Mouse (Mus musculus): ENCODE measurements around the gene Satb2. TPM values are rescaled to one million over a fixed set of nuclear protein-coding genes. Genes with fewer than 3 reads are reported as not detected.
"Not testable (repeated sequence)": the region's sequence is repeated elsewhere in the genome, so short reads cannot be mapped to it uniquely, and the experiment has no call there.

The Satb2 gene
- polyA plus RNA-seq, 1 experiment from 2014 or later = 16.0 TPM

DNA sequence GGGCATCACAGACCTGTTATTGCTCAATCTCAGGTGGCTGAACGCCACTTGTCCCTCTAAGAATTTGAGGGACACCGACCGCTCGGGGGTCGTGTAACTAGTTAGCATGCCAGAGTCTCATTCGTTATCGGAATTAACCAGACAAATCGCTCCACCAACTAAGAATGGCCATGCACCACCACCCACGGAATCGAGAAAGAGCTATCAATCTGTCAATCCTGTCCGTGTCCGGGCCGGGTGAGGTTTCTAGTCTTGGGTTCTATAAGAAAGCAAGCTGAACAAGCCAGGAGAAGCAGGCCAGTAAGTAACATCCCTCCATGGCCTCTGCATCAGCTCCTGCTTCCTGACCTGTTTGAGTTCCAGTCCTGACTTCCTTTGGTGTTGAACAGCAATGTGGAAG is 196.3 kb downstream of the Satb2 start:
- H3K27me3 ChIP-seq (replicated peaks; ENCODE audit: control insufficient read depth, insufficient read depth, low read length); H3K27ac ChIP-seq (replicated peaks; ENCODE audit: low read depth, low read length); H3K9ac ChIP-seq (ENCODE audit: low read depth, low read length); H3K4me1 ChIP-seq (ENCODE audit: control insufficient read depth, insufficient read depth, low read length); ATAC-seq (ENCODE audit: low read depth); H3K9me3 ChIP-seq (ENCODE audit: control insufficient read depth, low read length); H3K36me3 ChIP-seq (ENCODE audit: control insufficient read depth, insufficient read depth, low read length); H3K4me2 ChIP-seq (ENCODE audit: low read depth, low read length); H3K4me3 ChIP-seq (ENCODE audit: low read depth, low read length); DNase-seq (ENCODE audit: low spot score): not testable (repeated sequence)
- WGBS = 89% methylated on average over 13 of the region's 13 CpGs

DNA sequence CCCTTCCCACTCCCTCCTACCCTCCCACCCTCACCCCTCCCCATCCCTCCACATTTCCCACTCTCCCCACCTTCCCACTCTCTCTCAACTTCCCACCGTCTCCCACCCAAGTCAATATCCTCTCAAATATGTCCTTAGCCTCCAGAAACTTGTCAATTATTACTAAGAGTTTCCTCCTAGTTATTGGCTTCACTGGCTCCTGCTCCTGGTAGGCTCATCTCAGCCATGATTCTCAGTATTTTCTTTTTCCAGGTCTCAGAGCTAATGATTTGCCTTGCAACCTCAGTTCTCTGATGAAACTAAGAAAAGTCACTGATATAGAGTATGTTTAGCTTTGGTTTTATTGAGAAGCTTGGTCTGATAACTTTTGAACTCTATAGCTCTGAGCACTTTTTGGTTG is 214.2 kb downstream of the Satb2 start:
- no peaks in the 10 kb centered on the region for H3K36me3 ChIP-seq (ENCODE audit: control insufficient read depth, insufficient read depth, low read length)
- WGBS = 75% methylated on average over 1 of the region's 1 CpGs
- DNase-seq (ENCODE audit: low spot score) = no peak
- H3K27me3 ChIP-seq (replicated peaks; ENCODE audit: control insufficient read depth, insufficient read depth, low read length) = no peaks in the 10 kb centered on the region
- ATAC-seq (ENCODE audit: low read depth) = no peak
- no peaks in the 10 kb centered on the region for H3K4me1 ChIP-seq (ENCODE audit: control insufficient read depth, insufficient read depth, low read length)
- no peaks in the 10 kb centered on the region for H3K9me3 ChIP-seq (ENCODE audit: control insufficient read depth, low read length)
- no peak overlapping the region for H3K9ac ChIP-seq (ENCODE audit: low read depth, low read length)
- H3K4me2 ChIP-seq (ENCODE audit: low read depth, low read length) = no peak overlapping the region
- no peak overlapping the region for H3K4me3 ChIP-seq (ENCODE audit: low read depth, low read length)
- no peak overlapping the region for H3K27ac ChIP-seq (replicated peaks; ENCODE audit: low read depth, low read length)

DNA sequence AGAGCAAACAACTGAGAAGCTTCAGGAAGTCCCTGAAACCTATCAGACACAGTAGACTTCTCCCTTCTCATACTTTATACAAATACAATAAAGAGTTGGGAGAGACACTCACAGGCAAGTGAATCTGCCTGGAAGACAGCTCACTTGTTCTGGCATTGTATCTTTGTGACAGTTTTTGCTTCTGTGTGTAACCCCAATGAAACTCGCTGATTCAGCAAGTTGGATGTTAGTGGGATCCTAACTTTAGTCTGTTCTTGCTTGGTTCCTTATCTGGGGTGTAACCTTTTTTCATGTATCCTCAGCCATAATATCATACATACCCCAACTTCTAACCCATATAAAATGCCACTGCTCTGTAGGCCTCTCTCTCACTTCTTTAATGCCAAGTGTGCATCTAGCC is 216.9 kb downstream of the Satb2 start:
- Histone ChIP-seq H3K4me3 (ENCODE audit: low read depth, low read length) (no peak overlapping the region), H3K9me3 (ENCODE audit: control insufficient read depth, low read length) (no peaks in the 10 kb centered on the region), H3K27ac (replicated peaks; ENCODE audit: low read depth, low read length) (no peak overlapping the region), H3K9ac (ENCODE audit: low read depth, low read length) (no peak overlapping the region), H3K36me3 (ENCODE audit: control insufficient read depth, insufficient read depth, low read length) (no peaks in the 10 kb centered on the region), H3K4me2 (ENCODE audit: low read depth, low read length) (no peak overlapping the region), H3K4me1 (ENCODE audit: control insufficient read depth, insufficient read depth, low read length) (no peaks in the 10 kb centered on the region), H3K27me3 (replicated peaks; ENCODE audit: control insufficient read depth, insufficient read depth, low read length) (no peaks in the 10 kb centered on the region)
- DNase-seq (ENCODE audit: low spot score) (no peak), ATAC-seq (ENCODE audit: low read depth) (no peak)
- WGBS = 73% methylated on average over 1 of the region's 1 CpGs

DNA sequence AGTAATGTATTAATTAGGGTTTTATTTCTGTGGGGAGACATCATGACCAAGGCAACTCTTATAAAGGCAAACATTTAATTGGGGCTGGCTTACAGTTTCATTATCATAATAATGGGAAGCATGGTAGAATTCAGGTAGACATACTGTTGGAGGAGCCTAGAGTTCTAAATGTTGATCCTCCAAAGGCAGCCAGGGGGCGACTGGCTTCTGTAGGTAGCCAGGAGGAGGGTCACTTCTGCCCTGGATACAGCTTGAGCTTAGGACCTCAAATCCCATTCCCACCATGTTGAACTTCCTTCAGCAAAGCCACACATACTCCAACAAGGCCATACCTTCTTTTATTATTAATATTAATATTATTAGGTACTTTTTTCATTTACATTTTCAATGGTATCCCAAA is 225.2 kb downstream of the Satb2 start:
- ATAC-seq (ENCODE audit: low read depth) (no peak), DNase-seq (ENCODE audit: low spot score) (no peak)
- WGBS = 53% methylated on average over 1 of the region's 1 CpGs
- Histone ChIP-seq H3K9me3 (ENCODE audit: control insufficient read depth, low read length) (no peaks in the 10 kb centered on the region), H3K27me3 (replicated peaks; ENCODE audit: control insufficient read depth, insufficient read depth, low read length) (no peaks in the 10 kb centered on the region), H3K36me3 (ENCODE audit: control insufficient read depth, insufficient read depth, low read length) (no peaks in the 10 kb centered on the region), H3K4me2 (ENCODE audit: low read depth, low read length) (no peak overlapping the region), H3K9ac (ENCODE audit: low read depth, low read length) (no peak overlapping the region), H3K4me3 (ENCODE audit: low read depth, low read length) (no peak overlapping the region), H3K27ac (replicated peaks; ENCODE audit: low read depth, low read length) (no peak overlapping the region), H3K4me1 (ENCODE audit: control insufficient read depth, insufficient read depth, low read length) (no peaks in the 10 kb centered on the region)

DNA sequence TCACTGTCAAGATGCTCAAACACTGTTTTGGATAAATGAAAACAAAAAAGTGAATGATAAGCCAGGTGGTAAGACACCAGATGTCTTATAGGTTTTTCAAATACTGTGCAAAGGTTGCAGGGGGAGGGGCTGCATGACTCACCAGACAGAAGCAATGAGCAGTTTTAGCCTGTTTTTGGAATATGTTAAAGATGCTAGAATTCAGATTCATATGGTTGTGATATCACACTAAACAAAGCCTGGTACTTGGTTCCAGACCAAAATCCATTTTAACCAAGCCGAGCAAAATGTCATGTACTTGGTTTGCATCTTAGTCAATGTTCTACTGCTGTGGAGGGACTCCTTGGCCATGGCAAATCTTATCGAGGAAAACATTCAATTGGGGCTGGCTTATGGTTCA is 227.8 kb downstream of the Satb2 start:
- Histone ChIP-seq H3K36me3 (ENCODE audit: control insufficient read depth, insufficient read depth, low read length) (no peaks in the 10 kb centered on the region), H3K4me1 (ENCODE audit: control insufficient read depth, insufficient read depth, low read length) (peaks cover under 1% of the 10 kb centered on the region; the same call in 1 of the 2 replicates), H3K27me3 (replicated peaks; ENCODE audit: control insufficient read depth, insufficient read depth, low read length) (no peaks in the 10 kb centered on the region), H3K4me2 (ENCODE audit: low read depth, low read length) (no peak overlapping the region), H3K4me3 (ENCODE audit: low read depth, low read length) (no peak overlapping the region), H3K9me3 (ENCODE audit: control insufficient read depth, low read length) (no peaks in the 10 kb centered on the region), H3K27ac (replicated peaks; ENCODE audit: low read depth, low read length) (no peak overlapping the region), H3K9ac (ENCODE audit: low read depth, low read length) (no peak overlapping the region)
- ATAC-seq (ENCODE audit: low read depth) (no peak), DNase-seq (ENCODE audit: low spot score) (no peak)
- WGBS = 79% methylated on average over 2 of the region's 2 CpGs

DNA sequence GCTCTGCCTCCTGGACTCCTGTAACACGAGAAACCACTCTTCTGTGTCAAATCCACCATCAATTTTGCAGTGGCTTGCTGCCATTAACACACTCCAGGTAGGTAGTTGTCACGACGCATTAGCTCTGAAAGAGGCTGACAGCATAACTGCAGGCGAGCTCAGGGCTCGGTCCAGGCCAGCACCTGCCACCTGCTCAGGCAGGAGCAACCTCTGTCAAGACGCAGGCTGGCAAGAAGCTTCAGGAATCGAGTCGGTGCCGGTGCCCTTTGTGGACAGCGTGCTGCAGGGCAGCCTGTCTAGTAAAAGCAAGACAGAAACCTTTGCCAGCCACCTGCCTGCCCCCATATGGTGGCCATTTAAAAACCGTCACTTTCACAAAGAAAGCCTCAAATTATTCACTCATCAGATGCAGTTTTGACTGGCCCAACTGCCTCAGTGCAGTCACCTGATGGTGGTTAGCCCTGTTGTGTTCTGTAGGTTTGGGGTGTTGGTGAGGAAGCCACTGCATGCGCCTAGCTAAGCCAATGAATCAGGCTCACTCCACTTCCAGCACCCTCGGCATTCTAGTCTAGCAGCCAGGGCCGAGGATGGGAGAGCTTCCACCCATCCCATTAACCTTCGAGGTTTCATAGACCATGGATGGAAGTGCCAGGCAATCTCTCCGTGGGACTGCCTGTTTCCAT is 228.7 kb downstream of the Satb2 start:
- Histone ChIP-seq H3K4me1 (ENCODE audit: control insufficient read depth, insufficient read depth, low read length) (peaks cover 4% of the 10 kb centered on the region; the same call in 1 of the 2 replicates), H3K36me3 (ENCODE audit: control insufficient read depth, insufficient read depth, low read length) (no peaks in the 10 kb centered on the region), H3K9ac (ENCODE audit: low read depth, low read length) (no peak overlapping the region), H3K27me3 (replicated peaks; ENCODE audit: control insufficient read depth, insufficient read depth, low read length) (no peaks in the 10 kb centered on the region), H3K4me3 (ENCODE audit: low read depth, low read length) (no peak overlapping the region), H3K4me2 (ENCODE audit: low read depth, low read length) (no peak overlapping the region), H3K9me3 (ENCODE audit: control insufficient read depth, low read length) (no peaks in the 10 kb centered on the region), H3K27ac (replicated peaks; ENCODE audit: low read depth, low read length) (no peak overlapping the region)
- ATAC-seq (ENCODE audit: low read depth) = 0 out of 2 replicates have a peak, but pooled peaks have one; percentile 47
- 71% methylated on average over 16 of the region's 16 CpGs for WGBS
- no peak for DNase-seq (ENCODE audit: low spot score)

DNA sequence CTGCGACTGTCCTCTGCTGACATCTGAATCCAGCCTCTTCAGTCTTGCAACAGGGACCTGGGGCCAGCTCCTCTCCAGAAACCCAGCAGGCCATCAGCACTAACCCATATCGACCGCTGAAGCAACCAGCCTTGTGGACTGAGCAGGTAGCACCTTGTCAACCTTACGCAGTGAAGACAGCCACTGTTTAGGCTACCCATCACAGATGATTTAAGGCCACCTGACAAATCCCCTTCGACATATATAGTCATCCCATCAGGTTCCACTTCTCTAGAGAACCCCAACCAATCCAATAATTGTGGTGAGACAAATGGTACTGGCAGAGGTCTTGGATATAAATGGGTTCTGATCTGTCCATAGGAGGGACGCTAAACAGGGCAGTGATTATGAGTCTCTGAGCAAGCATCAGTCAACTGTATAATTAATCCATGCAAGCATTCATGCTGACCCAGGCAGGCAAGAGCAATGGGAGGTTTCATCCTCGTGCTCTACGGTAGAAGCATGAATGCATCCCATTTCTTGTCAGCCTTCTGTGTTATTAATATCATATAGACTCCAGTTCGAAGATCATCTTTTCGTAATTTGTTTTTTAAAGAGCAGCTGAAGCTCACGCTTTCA is 229.5 kb downstream of the Satb2 start:
- 83% methylated on average over 11 of the region's 11 CpGs for WGBS
- no peak overlapping the region for H3K9ac ChIP-seq (ENCODE audit: low read depth, low read length)
- no peak for DNase-seq (ENCODE audit: low spot score)
- no peak overlapping the region for H3K4me3 ChIP-seq (ENCODE audit: low read depth, low read length)
- no peak overlapping the region for H3K4me2 ChIP-seq (ENCODE audit: low read depth, low read length)
- H3K36me3 ChIP-seq (ENCODE audit: control insufficient read depth, insufficient read depth, low read length) = no peaks in the 10 kb centered on the region
- ATAC-seq (ENCODE audit: low read depth) = no peak
- H3K4me1 ChIP-seq (ENCODE audit: control insufficient read depth, insufficient read depth, low read length) = peaks cover 4% of the 10 kb centered on the region; the same call in 1 of the 2 replicates
- no peaks in the 10 kb centered on the region for H3K9me3 ChIP-seq (ENCODE audit: control insufficient read depth, low read length)
- no peak overlapping the region for H3K27ac ChIP-seq (replicated peaks; ENCODE audit: low read depth, low read length)
- no peaks in the 10 kb centered on the region for H3K27me3 ChIP-seq (replicated peaks; ENCODE audit: control insufficient read depth, insufficient read depth, low read length)

All from embryonic facial prominence, embryonic 14.5 days (tissue).